Mouse (Mus musculus): ENCODE measurements around the gene Synj1. TPM values are rescaled to one million over a fixed set of nuclear protein-coding genes. Genes with fewer than 3 reads are reported as not detected.
A peak's percentile ranks its signal among the peaks of the same experiment; 100 is the strongest.

Gene Synj1
- polyA plus RNA-seq, 1 experiment = 51.6 TPM

GRCm38 (mm10) chr16:91015761-91016160 is 4.7 kb upstream of the Synj1 start:
- Histone ChIP-seq H3K36me3 (ENCODE audit: control insufficient read depth, insufficient read depth, low read length) (peaks cover 46% of the 10 kb centered on the region), H3K27ac (ENCODE audit: control insufficient read depth, insufficient read depth, low read length) (no peak overlapping the region), H3K4me1 (replicated peaks; ENCODE audit: control insufficient read depth, insufficient read depth, low read length) (no peaks in the 10 kb centered on the region; the same call in 1 of the 2 replicates), H3K27me3 (ENCODE audit: control insufficient read depth, insufficient read depth, low read length) (no peaks in the 10 kb centered on the region), H3K4me3 (ENCODE audit: control insufficient read depth, insufficient read depth, low read length) (no peak overlapping the region)
- no peak for TF ChIP-seq POLR2A (IDR thresholded peaks at IDR 0.05; ENCODE audit: control insufficient read depth, extremely low read depth, insufficient read depth, low read length, poor library complexity)
- no peak for DNase-seq
- WGBS = 99% methylated on average over 4 of the region's 4 CpGs

GRCm38 (mm10) chr16:91011847-91012246 is 739 bp upstream of the Synj1 start:
- H3K4me3 ChIP-seq (ENCODE audit: control insufficient read depth, insufficient read depth, low read length) = no peak overlapping the region
- TF ChIP-seq POLR2A (IDR thresholded peaks at IDR 0.05; ENCODE audit: control insufficient read depth, extremely low read depth, insufficient read depth, low read length, poor library complexity) (no peak), CTCF (IDR thresholded peaks at IDR 0.05; ENCODE audit: borderline replicate concordance, control insufficient read depth, extremely low read depth, insufficient read depth, low read length, poor library complexity) (no peak)
- H3K27me3 ChIP-seq (ENCODE audit: control insufficient read depth, insufficient read depth, low read length) = no peaks in the 10 kb centered on the region
- WGBS = 0% methylated on average over 3 of the region's 3 CpGs
- no peak for DNase-seq
- H3K27ac ChIP-seq (ENCODE audit: control insufficient read depth, insufficient read depth, low read length) = no peak overlapping the region
- H3K36me3 ChIP-seq (ENCODE audit: control insufficient read depth, insufficient read depth, low read length) = peaks cover 13% of the 10 kb centered on the region
- peaks cover 4% of the 10 kb centered on the region for H3K4me1 ChIP-seq (replicated peaks; ENCODE audit: control insufficient read depth, insufficient read depth, low read length)

- WGBS = under 1% methylated on average over 42 of the region's 42 CpGs
- peak overlapping the region; percentile 82 for H3K4me3 ChIP-seq (ENCODE audit: control insufficient read depth, insufficient read depth, low read length)
- no peak for TF ChIP-seq CTCF (IDR thresholded peaks at IDR 0.05; ENCODE audit: borderline replicate concordance, control insufficient read depth, extremely low read depth, insufficient read depth, low read length, poor library complexity)
- no peak for TF ChIP-seq POLR2A (IDR thresholded peaks at IDR 0.05; ENCODE audit: control insufficient read depth, extremely low read depth, insufficient read depth, low read length, poor library complexity)
- peaks cover 7% of the 10 kb centered on the region for H3K36me3 ChIP-seq (ENCODE audit: control insufficient read depth, insufficient read depth, low read length)
- no peak for DNase-seq
- H3K4me1 ChIP-seq (replicated peaks; ENCODE audit: control insufficient read depth, insufficient read depth, low read length) = peaks cover 4% of the 10 kb centered on the region
- H3K27me3 ChIP-seq (ENCODE audit: control insufficient read depth, insufficient read depth, low read length) = no peaks in the 10 kb centered on the region
- H3K27ac ChIP-seq (ENCODE audit: control insufficient read depth, insufficient read depth, low read length) = 0 out of 2 replicates have a peak overlapping the region, but pooled peaks have one; percentile 34
Measured at GRCm38 (mm10) chr16:91010581-91011020, 507 bp downstream of the Synj1 start.

GRCm38 (mm10) chr16:91009942-91010529 is 1.1 kb downstream of the Synj1 start:
- under 1% methylated on average over 19 of the region's 19 CpGs for WGBS
- Histone ChIP-seq H3K27me3 (ENCODE audit: control insufficient read depth, insufficient read depth, low read length) (no peaks in the 10 kb centered on the region), H3K27ac (ENCODE audit: control insufficient read depth, insufficient read depth, low read length) (peak overlapping the region; percentile 34; the same call in 1 of the 2 replicates), H3K36me3 (ENCODE audit: control insufficient read depth, insufficient read depth, low read length) (peaks cover 2% of the 10 kb centered on the region), H3K4me1 (replicated peaks; ENCODE audit: control insufficient read depth, insufficient read depth, low read length) (peaks cover 4% of the 10 kb centered on the region), H3K4me3 (ENCODE audit: control insufficient read depth, insufficient read depth, low read length) (peak overlapping the region; percentile 82)
- peak; percentile 28 for DNase-seq
- TF ChIP-seq CTCF (IDR thresholded peaks at IDR 0.05; ENCODE audit: borderline replicate concordance, control insufficient read depth, extremely low read depth, insufficient read depth, low read length, poor library complexity) = no peak
- no peak for TF ChIP-seq POLR2A (IDR thresholded peaks at IDR 0.05; ENCODE audit: control insufficient read depth, extremely low read depth, insufficient read depth, low read length, poor library complexity)

GRCm38 (mm10) chr16:91004915-91005538 is 6.1 kb downstream of the Synj1 start:
- no peak for DNase-seq
- H3K27me3 ChIP-seq (ENCODE audit: control insufficient read depth, insufficient read depth, low read length) = no peaks in the 10 kb centered on the region
- H3K4me3 ChIP-seq (ENCODE audit: control insufficient read depth, insufficient read depth, low read length) = no peak overlapping the region
- peaks cover 3% of the 10 kb centered on the region; the same call in 1 of the 2 replicates for H3K4me1 ChIP-seq (replicated peaks; ENCODE audit: control insufficient read depth, insufficient read depth, low read length)
- TF ChIP-seq POLR2A (IDR thresholded peaks at IDR 0.05; ENCODE audit: control insufficient read depth, extremely low read depth, insufficient read depth, low read length, poor library complexity) = no peak
- no peak for TF ChIP-seq CTCF (IDR thresholded peaks at IDR 0.05; ENCODE audit: borderline replicate concordance, control insufficient read depth, extremely low read depth, insufficient read depth, low read length, poor library complexity)
- H3K27ac ChIP-seq (ENCODE audit: control insufficient read depth, insufficient read depth, low read length) = no peak overlapping the region
- peaks cover 7% of the 10 kb centered on the region; the same call in 1 of the 2 replicates for H3K36me3 ChIP-seq (ENCODE audit: control insufficient read depth, insufficient read depth, low read length)
- 95% methylated on average over 4 of the region's 4 CpGs for WGBS

GRCm38 (mm10) chr16:91001098-91001497 is 10.0 kb downstream of the Synj1 start:
- Histone ChIP-seq H3K27me3 (ENCODE audit: control insufficient read depth, insufficient read depth, low read length) (no peaks in the 10 kb centered on the region), H3K27ac (ENCODE audit: control insufficient read depth, insufficient read depth, low read length) (no peak overlapping the region), H3K36me3 (ENCODE audit: control insufficient read depth, insufficient read depth, low read length) (peaks cover 7% of the 10 kb centered on the region; the same call in 1 of the 2 replicates), H3K4me3 (ENCODE audit: control insufficient read depth, insufficient read depth, low read length) (no peak overlapping the region), H3K4me1 (replicated peaks; ENCODE audit: control insufficient read depth, insufficient read depth, low read length) (no peaks in the 10 kb centered on the region)
- no peak for DNase-seq
- 46% methylated on average over 2 of the region's 2 CpGs for WGBS
- TF ChIP-seq CTCF (IDR thresholded peaks at IDR 0.05; ENCODE audit: borderline replicate concordance, control insufficient read depth, extremely low read depth, insufficient read depth, low read length, poor library complexity) (no peak), POLR2A (IDR thresholded peaks at IDR 0.05; ENCODE audit: control insufficient read depth, extremely low read depth, insufficient read depth, low read length, poor library complexity) (no peak)

Data from thymus, adult 2 months (tissue).